Mouse (Mus musculus): ENCODE results near the gene Itpr1.
A peak's percentile ranks its signal among the peaks of the same experiment; 100 is the strongest.

Itpr1 gene

DNA sequence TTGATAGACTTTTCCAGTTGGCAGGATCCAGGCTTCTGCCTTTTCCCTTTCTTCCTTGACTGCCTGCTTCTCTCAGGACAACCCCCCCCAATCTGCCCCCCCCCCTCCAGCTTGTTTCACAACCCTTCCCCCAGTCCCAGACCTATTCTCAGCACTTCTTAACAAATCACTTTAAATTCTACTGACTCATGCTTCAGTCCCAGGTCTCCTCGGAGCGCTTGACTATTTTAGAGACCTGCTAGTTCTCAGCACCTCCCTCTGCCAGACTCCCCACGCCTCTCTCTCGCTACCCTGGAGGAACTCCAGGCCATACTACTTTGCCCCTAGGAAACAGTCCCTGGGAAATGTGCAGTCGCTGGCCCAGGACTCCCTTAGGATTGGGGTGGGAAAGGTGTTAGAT, 223.7 kb downstream of the Itpr1 start:
- DNase-seq (ENCODE audit: low spot score in 2 of 2): no peak

DNA sequence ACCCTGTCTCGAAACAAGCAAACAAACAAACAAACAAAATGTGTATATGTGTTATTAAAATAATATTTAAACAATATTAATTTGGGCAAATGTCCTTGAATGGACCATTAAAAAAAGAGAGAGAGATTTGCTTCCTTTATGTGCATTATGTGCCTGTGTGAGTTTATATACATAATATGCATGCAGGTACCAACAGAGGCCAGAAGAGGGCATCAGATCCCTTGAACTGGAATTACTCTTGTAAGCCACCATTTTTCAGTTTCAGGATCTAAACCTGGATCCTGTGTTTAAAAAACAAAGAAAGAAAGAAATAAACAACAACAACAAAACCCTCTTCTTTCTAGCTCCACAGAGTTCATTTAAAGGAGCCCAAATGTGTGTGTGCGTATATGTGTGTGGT, 228.4 kb downstream of the Itpr1 start:
- no peak for DNase-seq (ENCODE audit: low spot score in 2 of 2)

DNA sequence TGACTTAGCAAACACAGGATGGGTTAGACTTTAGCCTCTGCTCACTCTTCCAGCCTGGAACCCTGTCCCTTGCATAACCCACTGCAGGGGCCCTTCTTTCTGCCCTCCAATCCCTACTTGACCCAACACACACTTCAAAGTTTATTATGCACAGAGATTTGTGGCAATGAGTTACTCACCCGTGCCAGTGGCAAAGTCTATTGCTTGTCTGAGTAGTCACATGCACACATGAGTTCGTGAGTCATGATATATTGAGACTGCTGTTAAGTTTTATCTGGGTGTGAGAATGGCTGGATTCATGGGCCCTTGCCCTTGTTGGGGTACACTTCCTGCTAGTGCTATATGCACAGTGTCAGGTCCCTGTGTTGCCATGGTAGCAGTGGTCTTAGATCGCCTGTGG, 229.4 kb downstream of the Itpr1 start:
- no peak for DNase-seq (ENCODE audit: low spot score in 2 of 2)

DNA sequence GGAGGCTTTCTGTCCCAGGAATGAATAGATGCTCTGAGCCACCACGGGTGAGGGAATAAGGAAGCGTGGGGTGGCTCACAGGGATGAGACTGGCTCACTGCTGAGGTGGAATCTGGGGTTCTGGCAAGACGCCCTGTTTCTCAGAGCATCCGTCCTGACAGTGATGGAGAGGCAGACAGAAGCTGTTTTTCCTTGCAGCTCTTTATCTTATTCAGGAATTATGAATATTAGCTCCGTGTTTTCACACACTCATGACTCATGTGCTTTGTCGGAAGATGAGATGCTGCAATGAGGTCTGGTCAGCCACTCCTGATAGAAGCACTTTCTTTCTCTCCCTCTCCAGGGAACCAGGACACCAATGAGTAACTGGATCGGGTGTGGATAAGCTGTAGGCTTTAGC, 231.5 kb downstream of the Itpr1 start:
- DNase-seq (ENCODE audit: low spot score in 2 of 2): no peak

DNA sequence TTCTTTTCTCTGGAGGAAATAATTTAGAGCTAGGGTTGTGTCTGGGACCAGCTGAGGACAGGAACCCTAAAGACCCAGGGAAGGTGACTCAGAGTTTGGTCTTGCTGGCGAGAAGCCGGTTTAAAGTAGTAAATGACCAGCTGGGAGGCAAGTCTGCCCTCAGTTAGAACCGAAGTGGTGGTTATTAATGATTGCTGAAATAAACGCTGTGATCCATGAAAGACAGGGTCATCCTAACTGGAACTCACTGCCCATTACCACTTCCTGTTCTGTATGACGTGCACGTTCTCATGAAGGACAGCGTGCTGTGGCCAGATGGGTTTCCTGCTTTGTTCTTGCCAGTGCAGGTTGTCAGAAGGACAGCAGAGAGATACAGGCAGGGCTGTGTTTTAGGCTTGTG, 232.1 kb downstream of the Itpr1 start:
- DNase-seq (ENCODE audit: low spot score in 2 of 2): no peak

DNA sequence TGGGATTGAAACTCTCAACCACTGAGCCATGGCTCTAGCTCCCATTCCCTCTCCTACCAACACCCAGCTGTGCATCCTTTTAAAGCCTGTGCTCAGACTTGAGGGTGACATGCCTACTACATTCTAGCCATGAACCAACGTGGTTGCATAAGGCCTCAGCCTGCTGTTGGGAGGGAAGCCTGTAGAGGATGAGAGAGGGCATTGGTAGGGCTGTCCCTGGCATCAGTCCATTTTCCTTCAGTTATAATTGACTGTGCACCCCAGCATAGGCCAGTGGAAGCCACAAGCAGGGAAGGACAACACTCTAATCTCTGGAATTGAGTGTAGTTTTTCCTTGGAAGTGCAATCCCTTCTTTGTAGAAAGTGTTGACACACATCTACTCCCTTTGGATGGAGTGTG, 233.9 kb downstream of the Itpr1 start:
- no peak for DNase-seq (ENCODE audit: low spot score in 2 of 2)

DNA sequence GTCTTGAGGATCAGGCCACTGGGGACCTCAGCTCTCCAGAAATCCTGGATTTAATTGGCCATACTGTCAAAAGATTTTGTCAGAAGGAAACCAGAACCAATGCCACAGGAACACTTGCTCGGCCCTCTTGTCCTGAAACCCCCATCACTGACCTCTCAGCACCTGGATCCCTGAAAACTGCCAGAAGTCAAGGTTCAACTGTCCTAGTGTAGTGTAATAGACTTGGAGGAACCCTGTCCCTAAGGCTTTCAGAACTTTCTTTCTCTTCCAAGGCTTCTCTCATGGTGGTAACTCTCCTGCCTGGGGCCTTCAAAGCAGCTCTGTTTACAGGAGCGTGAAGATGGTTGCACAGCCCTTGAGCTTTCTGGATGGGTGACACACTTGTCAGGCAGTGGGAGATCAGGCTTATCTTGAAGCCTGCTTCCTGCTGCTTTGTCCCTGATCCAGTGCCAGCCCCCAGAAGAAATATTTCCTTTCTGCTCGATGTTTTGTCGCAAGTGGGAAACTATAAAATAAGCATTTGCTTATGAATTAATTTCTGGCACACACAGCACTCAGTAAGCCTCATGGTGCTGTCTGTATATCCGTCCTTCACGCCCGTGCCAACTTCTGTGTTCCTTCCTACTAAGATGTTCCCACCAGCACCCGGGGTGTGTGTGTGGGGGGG, 234.4 kb downstream of the Itpr1 start:
- DNase-seq (ENCODE audit: low spot score in 2 of 2): no peak

DNA sequence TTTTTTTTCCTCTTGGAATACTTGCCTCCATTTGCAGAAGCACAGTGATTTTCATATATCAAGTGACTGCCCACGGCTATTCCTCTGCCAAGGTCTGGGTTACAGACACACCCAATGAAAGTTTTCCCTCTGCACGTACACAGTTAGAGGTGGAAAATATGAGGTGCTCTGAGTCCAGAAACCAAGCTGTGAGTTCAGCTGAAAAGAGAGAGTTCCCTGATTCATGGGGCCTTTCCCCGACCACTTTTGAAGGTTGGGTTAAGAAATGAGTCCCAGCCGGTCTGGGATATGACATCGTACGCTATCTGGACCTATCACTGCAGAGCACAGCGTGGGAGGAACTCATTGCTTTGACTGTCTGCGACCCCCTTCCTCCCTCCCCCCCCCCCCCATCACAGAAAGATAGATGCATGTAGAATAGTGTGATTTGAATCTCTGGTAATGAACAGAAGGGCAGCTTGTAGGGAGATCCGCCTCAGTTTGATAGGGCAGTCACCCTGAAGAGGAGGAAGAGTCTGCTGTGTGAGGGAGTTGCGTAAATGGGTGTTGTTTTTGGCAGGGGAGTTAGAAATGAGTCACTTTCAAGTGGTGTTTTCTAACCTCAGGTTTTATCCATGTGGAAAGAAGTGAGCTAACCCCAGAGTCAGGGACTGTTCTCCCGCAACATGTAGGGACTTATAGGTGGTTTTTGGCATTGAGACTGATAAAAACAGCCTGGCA, 235.3 kb downstream of the Itpr1 start:
- peak in 1 of 2 experiments; percentile 69 for DNase-seq (ENCODE audit: low spot score in 2 of 2)

DNA sequence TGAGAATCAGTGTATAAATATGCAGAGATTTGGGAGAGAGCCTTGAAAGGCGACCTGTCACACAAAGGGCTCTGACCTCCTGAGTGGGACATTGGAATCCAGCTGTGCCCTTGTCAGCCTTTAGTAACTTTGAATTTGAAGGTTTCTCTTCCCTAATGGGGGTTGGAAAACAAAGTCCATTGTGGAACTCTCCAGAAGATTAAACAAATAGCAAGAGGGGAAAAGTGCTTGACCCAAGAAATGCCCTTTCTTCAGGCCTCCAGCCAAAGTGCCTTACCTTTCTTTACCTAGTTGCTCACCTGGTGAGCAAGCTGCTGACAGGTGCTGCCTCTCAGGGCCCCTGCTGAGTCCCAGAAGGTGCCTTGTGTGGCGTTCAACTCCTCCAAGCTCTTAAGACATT, 236.0 kb downstream of the Itpr1 start:
- no peak for DNase-seq (ENCODE audit: low spot score in 2 of 2)

DNA sequence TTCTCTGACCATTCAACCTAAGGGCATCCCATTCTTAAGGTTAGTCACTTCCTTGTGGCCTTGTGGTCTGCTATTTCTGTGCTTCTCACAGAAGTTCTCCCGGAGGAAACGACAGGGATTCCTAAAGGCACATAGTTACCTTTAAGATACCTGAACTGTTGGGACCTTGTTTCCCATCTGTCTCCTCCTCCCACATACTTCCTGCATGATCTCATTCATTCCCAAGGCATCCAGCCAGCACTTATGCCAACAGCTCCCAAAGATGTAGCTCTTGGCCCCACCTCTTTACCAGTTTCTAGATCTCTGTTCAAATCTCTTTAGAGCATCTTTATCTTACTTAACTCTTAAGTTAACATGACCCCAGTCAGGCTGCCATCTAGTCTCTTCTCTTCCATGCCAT, 238.6 kb downstream of the Itpr1 start:
- no peak for DNase-seq (ENCODE audit: low spot score in 2 of 2)

DNA sequence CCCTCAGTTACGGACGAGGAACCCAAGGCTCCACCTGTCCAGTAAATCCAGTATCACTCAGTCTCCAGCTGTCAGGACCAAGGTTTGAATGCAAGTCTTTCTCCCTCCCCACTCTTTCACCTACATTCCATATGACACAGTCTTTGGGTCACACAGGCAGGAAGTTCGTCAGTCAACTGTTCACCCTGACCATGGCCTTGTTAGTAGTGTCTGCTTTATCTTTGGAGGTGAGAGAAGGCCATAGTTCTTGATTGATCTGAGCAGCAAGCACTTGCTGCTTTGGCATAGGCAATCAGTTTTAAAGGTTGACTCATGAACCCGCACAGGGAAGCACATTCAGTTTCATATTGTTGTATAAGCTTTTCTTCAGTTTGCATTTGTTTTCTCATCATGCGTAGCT, 240.7 kb downstream of the Itpr1 start:
- DNase-seq (ENCODE audit: low spot score in 2 of 2): no peak

DNA sequence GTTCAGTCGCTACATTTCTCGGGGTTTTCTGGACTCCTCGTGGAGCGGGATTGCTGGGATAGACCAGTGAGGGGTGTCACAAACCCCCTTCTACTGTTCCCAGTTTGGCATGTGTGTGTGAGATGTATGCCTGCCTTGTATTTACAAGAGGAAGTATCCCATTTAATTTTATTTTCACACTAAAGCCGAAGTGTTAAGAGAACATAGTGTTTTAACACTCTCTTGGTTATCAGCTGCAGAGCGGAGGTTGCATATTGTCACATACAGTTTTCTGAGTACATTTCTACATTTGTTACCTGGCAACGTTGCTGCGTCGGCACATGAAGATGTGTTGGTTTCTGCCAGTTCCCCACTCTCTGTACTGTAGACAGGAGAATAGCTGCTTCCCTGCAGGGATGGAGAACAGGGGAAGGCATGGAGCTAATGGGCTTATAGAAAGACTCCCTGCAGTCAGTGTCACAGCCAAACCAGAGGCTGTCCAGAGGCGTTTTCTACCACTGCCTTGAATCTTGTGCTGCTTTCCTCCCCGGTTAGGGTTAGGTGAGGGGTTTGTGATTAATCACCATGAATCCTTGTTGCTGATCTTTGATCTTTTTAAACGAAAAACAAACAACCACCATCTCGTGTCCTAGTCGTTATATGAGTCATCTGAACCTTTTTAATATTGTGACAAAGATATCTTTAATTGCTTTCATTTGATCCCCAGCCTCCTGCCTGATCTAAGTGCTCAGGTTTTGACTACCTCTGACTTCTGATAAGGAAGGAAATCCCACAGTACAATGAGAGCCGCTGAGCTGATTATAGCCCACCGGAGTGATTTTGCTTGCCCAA, 241.4 kb downstream of the Itpr1 start:
- DNase-seq (ENCODE audit: low spot score in 2 of 2): no peak

DNA sequence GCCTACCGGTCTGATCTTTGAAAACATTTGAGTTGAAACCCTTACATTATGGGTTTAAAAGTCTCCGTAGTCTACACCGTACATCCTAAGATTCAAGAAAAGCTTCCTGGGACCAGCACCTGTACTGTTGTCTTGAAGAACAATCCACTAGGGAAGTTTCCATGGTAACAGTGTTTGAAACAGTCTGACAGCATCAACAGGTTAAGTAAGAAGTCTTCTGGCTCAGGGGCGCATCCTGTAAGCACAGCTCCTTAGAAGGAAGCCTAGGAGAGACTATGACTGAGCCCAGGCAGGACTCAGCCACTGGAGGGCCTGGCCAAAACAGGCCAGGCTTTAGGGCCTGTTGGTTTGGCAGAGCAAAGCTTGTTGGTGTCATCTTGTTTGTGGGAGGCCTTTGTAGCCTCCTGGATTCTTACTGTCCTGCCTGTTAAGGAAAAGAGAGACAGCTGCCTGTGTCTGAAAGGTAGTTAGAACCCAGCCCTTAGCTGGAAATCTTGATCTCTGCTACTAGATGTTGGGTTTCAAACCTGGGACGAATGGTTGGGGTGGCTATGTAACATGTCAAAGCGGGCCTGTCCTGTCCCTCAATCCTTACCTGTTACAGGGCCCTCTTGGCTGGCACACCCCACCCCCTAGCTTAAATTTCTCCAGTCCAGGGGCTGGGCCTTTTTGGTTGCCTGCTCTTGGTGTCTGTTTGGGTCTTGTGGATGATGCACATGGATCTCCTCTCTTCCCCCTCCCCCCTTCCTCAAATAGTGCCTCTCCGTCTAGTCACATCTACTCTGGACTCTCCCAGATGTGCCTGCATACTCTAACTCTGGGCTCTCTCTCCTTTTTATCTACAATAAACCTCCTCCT, 242.3 kb downstream of the Itpr1 start:
- no peak for DNase-seq (ENCODE audit: low spot score in 2 of 2)

DNA sequence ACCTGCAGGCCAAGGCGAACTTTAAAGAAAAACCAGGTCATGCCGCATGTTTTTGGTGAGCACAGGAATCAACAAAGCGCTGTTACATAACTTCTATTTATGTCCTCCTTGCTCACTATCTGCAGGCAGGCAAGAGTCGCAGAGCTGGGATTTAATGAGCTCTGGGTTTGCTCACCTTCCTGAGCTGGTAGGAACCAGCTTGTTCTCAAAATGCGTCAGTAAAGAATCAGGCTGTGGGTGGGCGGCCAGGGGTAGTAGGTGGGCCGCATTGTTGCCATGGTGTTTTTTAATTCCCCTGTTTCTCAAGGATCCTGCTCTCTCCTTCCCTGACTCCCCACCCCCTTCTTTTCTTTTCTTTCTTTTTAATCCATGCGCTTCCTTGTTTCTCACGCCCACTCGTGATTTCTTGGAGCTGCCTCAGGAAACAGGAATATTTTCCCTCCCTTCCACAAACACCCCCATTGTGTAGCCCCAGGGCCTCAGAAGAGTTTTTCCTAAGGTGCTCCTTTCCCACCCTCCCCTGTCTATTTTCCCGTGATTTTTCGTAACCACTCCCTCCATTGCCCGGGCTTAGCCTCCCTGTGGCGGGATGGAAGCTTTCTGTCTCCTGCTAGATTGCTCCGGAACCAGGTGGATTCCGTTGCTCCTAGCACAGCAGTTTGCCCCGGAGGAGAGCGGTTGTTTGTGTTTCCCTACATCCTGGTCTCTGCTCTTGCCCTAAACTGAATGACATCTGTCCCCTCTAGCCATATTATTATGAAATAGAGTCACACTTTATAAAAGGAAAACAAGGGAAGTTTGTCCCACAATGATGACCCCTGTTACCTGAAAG, 243.6 kb downstream of the Itpr1 start:
- DNase-seq (ENCODE audit: low spot score in 2 of 2): no peak

DNA sequence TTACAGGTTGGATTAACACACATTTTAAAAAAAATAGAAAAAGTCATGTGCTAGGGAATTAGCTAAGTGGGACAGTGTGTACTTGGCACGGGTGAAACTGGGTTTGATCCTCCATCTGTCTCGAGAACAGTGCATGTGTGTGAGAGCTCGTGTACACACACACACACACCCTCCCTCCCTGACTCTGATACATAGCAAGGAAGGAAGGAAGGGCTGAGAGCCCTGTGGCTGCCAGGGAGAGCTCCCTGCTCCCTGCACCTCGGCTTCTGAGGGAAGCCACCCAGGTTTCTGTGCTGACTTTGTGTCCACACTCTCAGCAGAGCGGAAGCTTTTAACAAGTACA, 244.1 kb downstream of the Itpr1 start:
- no peak for DNase-seq (ENCODE audit: low spot score in 2 of 2)

DNA sequence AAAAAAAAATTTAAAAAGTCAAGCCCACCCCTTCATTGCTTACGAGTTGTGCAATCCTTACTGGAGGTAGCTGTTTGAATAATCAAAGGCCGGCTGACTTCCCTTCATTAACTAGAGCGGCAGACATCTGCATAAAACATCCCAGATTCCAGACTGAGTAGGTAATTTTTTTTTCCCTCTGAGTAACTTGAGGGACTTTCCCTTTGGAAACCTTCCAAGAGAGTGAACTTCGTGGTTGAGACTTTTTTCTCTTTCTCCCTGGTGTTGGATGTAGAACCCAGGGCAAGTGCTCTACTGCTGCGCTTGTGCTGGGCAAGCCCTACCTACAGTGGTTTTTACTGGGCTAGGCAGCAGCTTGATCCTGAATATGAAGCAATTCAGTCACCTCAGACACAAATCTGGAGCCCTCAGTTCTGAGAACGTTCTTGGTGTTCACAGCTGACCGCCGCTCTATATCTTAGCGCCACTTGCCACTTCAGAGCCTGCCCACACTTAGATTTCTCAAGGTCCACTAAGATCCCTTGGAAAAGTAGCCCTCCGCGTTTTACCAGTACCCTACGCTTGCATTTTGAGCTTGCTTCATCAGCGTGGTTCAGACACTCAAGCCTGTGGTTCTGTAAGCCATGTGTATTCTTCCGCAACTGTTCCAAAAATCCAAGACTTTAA, 244.8 kb downstream of the Itpr1 start:
- DNase-seq (ENCODE audit: low spot score in 2 of 2): no peak

DNA sequence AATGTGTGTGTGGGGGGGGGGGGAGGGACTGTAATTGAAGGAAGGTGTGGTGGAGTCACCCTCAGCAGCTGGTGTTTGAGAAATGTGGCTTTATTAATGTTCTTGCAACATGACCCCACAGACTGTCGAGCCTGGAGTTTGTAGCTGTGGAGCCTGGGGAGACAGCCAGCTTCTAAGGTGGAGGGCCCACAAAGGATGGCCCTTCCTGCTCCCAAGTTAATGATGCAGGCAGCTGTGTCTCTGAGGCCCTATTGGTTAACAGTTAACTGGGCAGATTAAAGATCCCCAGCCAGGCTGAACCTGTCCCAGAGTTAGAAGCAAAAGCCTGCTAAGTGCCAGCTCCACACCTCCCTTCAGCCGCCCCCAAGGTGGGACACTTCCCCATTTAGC, 245.3 kb downstream of the Itpr1 start:
- no peak for DNase-seq (ENCODE audit: low spot score in 2 of 2)

DNA sequence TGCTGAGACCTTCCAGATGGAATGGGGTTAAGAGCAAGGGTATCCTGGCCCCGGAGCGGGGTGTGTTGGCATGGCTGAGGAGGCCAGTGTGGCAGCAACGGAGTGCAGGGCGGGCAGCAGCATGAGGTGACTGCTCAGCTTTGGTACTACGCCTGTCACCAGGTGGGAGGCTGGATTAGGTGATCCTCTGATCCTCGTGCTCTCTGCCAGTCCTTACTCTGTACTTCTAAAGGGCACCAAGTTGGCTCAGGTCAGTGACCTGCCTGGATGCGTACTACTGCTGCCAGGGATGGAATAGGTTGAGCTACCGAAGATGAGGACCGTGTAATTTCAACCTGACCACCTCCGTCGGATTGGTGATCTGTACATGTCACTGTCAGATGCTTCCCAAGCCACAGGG, 245.9 kb downstream of the Itpr1 start:
- no peak for DNase-seq (ENCODE audit: low spot score in 2 of 2)

DNA sequence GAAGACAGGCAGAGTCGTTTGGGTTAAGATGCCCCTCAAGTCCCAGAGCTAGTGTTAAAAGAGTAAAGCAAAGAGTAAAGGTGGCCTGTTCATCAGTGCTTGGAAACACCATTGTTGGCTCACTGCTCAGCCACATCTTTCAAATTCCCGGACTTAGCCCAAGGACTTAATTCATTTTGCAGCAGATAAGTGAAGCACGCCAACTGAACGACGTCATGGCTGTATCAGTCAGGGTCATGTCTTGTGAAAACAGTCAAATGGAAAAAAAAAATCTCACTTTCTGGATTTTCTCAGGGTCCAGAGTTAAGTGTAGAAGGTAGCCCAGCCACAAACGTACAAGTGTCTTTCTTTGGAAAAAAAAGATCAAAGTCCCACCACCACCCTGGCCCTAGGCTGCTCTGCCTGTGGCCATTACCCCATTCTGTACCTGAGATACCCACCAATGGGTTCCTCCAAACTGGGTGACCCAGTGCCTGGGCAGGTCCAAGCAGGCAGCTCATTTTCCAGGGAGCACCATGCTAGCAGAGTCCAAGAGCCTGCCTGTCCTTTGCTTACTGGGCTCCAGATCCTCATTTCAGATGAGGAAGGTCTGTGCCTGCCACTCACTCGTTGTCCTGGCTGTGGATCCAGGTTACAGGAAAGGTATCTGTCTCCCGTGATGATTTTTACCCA, 251.5 kb downstream of the Itpr1 start:
- no peak for DNase-seq (ENCODE audit: low spot score in 2 of 2)

DNA sequence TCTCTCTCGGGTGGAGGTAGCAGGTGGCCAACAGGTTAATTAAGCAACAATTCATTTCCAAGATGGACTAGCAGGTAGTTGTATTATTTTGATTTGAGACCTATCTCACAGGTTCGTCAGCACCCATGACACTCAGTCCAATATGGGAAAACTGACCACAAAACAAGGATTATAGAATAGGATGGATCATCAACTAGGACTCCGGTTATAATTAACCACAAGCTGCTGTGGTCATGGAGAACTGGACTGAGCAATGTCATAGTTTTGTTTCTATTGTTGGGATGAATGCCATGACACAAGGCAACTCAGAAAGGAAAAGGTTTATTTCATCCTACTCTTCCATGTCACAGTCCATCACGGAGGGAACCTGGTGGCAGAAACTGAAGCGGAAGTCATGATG, 252.3 kb downstream of the Itpr1 start:
- DNase-seq (ENCODE audit: low spot score in 2 of 2): no peak

Measured in urinary bladder, adult 18-20 months (tissue).